Mouse (Mus musculus): ENCODE measurements at regions not wholly inside any gene's neighbourhood (a gene's known extent, or its start where the extent isn't known, plus 50 kb on each side); places are given as distances from the start of the nearest gene placed in this dataset.
"Not testable (repeated sequence)": the region's sequence is repeated elsewhere in the genome, so short reads cannot be mapped to it uniquely, and the experiment has no call there.

DNA sequence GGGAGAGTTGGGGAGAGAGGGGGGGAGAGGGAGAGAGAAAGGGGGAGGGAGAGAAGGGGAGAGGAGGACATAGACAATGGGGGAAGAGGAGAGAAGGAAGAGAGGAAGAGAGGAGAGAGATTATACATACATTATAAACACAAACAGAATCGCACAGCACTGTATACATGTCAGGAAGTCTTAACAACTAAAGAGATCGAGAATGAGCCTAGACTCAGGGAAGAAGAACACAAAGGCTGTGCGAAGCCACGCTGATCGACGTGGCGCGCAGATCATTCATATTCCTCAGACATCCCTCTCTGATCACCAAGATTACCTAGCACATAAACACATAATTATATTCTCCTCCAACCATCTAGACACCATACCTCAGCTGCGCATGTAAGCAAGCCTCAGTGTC, 79.1 kb upstream of the Adgrl2 start:
- DNase-seq (ENCODE audit: low spot score in 2 of 2) = no peak

DNA sequence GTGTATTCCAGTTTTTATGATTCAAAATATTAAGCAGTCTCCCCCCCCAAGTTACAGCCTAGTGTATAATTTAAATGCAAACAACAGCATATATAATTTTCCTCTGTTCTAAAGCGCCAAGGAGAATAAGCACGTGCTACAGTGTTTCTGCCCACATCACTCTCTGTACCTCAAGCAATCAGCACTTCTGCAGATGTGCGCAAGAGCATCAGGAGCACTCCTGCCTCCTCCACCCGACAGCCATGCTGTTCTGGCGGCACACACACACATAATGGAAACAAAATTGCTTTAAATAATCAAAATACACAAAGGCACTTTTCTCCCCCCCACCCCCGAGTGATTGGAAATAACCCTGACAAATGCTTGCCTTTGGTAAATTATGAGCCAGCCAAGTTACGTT, 78.5 kb upstream of the Adgrl2 start:
- DNase-seq (ENCODE audit: low spot score in 2 of 2) = no peak

DNA sequence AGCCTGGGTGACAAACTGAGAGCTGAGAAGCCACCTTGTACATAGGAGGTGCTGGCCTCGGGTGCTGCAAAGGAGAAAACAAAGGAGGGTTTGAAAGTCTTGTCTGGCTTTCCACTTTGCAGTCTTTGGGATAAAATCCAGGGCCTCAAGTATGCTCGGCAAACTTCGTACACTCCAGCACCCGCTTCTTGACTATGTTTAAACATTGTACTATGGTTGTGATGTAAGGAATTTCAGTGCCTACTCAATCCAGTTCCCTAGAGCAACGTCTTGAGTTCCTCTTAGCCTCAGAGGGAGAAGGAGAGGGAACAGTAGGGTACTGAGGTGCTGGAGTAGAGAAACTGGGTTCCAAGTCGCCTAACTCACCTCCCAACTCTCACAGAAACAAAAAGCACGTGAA, 77.4 kb upstream of the Adgrl2 start:
- no peak for DNase-seq (ENCODE audit: low spot score in 2 of 2)

DNA sequence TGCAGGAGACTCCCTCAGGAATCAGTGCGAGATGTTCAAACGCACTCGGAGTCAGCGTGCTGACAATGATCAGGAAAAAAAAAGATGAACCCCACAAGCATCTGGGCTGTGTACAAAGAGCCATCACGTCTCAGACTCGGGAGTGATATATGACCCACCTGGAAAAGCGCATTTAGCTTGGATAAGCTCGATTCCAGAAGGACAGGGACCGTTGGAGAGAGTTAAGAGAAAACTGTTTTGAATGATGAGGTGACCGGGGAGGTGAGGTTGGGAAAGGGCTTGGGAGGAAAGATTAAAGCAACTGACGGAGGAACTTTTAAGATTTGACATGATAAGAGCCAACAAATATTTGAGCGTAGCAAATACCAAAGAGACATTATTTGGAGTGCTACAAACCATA, 64.7 kb upstream of the Adgrl2 start:
- DNase-seq (ENCODE audit: low spot score in 2 of 2) = no peak

DNA sequence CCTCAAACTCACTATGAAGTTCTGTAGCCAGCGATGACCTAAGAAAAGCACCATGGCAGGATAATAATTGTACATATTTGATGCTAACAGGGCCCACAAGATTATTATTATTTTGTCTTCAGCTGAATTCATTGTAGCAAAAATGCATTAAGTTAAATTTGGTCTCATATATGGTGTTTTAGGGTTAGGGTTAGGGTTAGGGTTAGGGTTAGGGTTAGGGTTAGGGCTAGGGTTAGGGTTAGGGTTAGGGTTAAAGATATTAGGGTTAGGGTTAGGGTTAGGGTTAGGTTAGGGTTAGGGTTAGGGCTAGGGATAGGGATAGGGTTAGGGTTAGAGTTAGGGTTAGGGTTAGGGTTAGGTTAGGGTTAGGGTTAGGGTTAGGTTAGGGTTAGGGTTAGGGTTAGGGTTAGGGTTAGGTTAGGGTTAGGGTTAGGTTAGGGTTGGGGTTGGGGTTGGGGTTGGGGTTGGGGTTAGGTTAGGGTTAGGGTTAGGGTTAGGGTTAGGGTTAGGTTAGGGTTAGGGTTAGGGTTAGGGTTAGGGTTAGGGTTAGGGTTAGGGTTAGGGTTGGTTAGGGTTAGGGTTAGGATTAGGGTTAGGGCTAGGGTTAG, 62.0 kb upstream of the Adgrl2 start:
- DNase-seq (ENCODE audit: low spot score in 2 of 2) = not testable (repeated sequence)

DNA sequence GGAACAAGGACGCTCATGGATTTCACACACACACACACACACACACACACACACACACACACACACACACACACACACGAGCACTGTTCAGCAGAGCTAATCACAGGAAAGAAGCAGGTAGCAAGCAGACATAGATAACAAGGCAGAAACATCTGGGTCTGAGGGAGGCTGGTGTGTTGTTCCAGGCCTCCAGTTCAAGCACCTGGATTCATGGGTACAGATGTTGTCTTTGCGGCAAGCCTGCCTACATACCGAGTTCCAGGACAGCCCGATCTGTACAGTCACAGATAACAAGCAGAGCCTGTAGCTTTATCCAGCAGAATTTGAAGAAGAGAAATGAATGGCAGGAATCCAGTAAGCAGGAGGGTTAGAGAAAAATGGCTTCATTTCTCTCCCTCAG, 55.0 kb upstream of the Adgrl2 start:
- DNase-seq (ENCODE audit: low spot score in 2 of 2) = no peak

DNA sequence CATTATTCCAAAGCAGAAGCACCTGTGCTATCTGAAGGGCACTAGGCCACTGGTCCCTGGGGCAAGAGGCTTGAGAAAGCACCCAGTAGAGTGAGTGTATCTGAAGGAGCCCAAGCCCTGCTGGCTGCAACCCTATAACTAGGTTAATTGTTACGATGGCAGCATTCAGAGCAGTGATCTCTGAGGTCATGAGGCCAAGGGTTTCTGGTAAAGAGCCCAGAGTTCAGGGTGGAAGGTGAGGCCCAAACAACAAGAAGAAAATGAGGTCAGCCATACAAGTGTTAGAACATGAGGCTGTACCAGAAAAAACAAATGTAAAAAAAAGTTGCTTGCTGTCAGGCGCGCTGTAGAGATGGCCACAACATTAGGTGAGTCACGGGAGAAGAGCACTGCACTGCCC, 53.5 kb upstream of the Adgrl2 start:
- no peak for DNase-seq (ENCODE audit: low spot score in 2 of 2)

DNA sequence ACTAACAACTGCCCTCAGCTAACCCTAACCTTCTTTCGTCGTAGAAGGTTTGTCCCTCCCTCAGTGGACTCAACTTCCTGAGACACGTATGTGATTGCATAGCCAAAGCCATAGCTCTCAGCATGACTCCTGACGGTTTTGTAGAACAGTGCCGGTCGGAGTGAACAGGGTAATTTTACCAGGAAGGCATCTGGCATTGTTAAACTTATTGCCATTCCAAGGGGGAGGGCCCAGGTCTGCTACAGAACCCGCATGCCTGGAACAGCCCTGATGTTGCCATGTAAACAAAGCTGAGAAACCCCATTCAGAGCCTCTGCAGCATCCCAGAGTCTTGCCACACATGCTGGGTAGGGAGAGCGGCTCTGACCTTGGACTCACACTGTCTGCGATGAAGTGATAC, 52.2 kb upstream of the Adgrl2 start:
- no peak for DNase-seq (ENCODE audit: low spot score in 2 of 2)

DNA sequence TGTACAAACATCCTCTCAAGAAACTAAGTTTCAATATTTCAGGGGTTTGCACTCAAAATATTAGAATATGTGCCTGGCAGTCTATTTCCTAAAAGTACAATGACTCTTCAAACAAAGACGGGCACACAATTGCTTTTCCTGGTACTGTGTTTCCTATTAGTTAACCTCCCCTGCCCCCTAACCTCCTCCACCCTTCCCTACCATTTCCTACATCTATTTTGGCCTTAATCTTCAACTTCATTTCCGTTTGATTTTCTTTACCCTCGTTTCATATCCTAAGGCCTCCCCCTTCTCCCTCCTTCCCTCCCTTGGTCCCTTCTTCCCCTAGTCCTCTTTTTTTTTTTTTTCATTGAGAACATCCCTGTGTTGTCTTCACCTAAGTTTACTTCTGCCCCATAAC, 50.8 kb upstream of the Adgrl2 start:
- no peak for DNase-seq (ENCODE audit: low spot score in 2 of 2)
